Mouse (Mus musculus) gastrocnemius, postnatal 10 days (tissue): ENCODE data around the gene Gm14085. TPM values are rescaled to one million over a fixed set of nuclear protein-coding genes. Genes with fewer than 3 reads are reported as not detected.
A peak's percentile ranks its signal among the peaks of the same experiment; 100 is the strongest.
"Not testable (repeated sequence)": the region's sequence is repeated elsewhere in the genome, so short reads cannot be mapped to it uniquely, and the experiment has no call there.

Source experiments
- DNase-seq: peaks from one replicate; pipeline ENCODE4 v3.0.0; 2021; ENCODE audit warnings: mixed read lengths
- long read RNA-seq, 2 experiments: library from polyadenylated mRNA; stranded (forward); transcript quantifications; one replicate each; pipeline ENCODE4 v2.0.0; 2021
- total RNA-seq, 2 experiments: library from RNA; stranded (reverse); gene quantifications; 2 replicates each; pipeline ENCODE4 v1.2.3; 2021

Gm14085 gene
- under 1 TPM; 0.19 to 0.36 TPM for total RNA-seq
- long read RNA-seq, experiment 1 = 0 reads
- long read RNA-seq, experiment 2 = 0 reads

DNA sequence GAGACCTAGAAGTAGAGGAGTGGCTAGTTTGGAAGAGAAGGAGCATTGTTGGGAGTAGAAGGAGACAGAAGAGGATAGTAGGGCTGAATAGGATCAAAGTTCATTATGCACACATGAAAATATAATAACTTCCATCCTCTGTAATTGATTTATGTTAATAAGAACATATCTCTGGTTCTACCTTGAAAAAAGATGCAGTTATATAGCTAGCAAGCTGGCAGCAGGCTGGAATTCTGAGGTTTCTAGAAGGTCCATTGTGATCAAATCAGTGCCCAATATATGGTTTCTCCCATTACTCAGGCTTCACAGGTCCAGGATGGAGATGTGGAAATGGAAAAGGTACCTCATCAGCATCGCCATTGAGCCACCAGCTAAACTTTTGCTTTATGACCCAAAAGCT is at the start of gene Gm14085:
Gene Gm14085, plus strand, starts transcription at position 301 of the 400 bp plus-strand sequence.
- no peak for DNase-seq

DNA sequence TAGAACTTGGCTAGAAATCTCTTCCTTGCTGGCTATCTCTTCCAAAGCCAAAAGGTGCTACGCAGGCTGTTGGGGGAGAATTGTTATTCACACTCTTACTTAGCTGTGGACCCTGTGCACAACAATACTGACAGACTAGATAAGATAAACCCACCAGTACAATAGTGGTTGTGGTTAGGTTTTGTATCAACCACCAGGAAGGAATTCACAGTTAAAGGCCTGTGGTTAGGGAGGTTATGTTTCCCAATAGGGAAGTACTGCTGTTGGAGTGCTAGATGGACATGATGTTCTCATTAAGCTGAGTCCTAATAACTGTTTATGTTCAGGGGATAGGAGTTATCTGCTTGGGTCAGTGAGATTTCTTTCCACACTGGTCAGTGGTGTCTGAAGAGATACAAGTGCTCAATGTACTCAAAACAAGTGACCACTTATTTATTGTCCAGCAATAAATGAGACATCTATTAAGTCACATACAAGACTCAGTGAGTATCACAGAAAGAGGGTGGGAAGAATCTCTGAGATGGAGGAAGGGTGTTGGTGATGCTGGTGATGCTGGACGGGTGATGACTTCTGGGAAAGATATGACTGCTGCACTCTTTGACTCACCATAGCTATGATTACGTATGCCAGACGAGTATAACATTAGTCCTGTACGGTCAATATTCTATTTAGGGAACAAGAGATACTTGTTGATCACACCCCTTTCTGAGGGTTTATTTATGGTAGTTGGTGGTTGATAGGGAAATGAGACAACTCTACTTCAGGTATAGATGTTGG is 45.8 kb upstream of the Gm14085 start:
- not testable (repeated sequence) for DNase-seq

DNA sequence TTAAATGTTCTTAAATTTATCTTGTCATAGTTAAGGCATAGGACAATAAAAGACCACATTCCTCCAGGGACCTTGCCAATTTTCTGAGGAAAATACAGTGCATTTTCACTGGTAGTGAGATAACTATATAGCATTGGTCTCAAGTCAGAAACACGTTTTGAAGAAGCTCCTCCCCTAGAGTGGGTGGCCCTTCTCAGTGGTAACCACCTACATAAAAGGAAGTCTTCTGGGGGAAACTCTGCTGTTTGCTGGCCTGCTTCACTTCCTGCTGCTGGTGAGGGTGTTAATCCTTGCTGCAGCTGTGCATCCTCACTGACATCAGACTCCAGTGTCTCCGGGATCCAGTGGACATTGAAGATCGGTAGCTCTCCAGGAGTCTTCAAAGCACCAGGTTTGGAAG is 44.2 kb upstream of the Gm14085 start:
- not testable (repeated sequence) for DNase-seq

DNA sequence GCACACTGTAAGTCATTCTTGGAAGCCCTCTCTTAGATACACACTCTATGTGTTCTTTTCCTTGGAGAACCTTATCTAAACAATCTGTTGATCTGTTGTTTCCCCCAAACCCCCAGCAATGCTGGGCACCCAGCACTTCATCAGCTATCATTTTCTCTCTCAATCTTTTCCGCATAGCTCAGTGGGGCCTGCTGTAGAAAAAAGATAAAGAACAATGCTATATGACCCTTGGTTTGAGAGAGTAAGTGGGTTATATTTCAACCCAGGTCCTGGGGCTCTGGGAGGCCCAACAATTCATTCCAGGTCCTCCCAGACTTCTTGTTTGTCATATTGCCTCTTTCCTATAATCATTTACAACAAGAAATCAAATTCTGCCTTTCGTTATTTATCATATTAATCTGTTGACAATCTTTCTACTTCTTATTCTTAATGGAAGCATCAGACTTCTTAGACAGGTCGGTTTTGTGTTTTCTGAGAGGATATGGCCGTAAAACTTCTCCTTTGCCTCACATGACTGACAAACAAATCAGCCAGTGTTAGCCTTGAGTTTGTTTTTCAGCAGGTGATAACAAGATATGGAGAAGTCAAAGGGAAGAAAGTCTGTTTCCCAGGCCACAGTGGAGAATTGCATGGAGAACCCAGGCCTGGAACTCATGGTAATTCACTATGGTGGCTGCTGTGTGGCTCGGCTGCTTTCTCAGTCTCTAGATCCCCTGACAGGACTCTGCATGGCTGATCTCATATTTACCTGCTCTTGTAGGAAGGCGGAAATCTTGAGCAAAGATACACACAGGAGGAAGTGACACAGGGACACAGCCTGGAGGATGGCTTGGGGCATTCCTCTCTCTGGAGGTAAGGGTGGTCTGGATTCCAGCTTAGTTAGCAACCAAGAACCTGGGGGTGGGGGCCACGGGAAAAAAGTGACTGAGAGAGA is 43.5 kb upstream of the Gm14085 start:
- no peak for DNase-seq

DNA sequence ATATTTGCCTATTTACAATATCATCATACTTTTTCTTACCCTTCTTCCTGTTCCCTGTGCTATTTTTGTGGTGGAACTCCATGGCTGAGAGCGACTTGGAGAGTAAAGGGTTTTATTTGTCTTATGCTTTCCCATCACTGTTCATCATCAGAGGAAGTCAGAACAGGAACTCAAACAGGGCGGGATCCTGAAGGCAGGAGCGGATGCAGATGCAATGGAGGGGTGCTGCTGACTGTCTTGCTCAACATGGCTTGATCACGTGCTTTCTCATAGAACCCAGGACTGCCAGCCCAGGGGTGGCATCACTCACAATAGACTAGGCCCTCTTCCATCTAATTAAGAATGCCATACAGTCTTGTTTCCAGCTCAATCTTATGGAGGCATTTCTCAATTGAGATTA is 34.4 kb upstream of the Gm14085 start:
- no peak for DNase-seq

DNA sequence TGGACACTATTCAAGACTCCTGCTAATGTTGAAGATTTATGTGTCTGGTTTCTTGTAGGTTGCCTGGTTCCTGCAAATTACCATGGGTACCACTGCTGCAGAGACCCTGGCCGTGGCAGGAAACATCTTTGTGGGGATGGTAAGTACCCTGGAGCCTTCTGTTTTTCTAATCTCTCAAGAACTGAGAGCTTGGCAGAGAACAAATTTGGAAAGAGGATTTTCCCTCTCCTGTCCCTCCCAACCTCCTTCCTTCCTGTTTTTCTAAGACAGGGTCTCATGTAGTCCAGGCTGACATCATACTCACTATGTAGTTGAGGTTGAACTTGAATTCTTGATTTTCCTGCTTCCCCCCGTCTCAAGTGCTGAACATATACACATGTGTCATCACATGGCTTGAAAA is 32.3 kb upstream of the Gm14085 start:
- DNase-seq = no peak

DNA sequence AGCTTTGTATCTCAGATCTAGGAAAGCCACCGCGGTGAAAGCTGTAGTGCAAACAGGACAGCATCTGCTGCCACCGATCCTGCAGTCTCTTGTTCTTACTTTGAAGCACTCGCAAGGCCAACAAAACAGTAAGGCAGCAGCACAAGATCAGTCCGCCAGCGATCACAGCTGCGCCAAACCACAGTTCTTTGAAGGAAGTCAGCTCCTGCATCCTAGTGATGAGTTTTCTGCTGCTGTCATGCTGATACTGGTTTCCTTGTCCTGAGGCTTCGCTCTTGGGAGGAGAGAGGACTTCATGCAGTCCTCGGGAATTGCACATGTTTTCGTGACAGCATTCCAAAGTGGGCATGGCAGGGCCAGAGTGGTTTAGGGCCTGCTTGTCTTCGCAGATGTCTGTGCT is 17.8 kb upstream of the Gm14085 start:
- peak; percentile 10 for DNase-seq

DNA sequence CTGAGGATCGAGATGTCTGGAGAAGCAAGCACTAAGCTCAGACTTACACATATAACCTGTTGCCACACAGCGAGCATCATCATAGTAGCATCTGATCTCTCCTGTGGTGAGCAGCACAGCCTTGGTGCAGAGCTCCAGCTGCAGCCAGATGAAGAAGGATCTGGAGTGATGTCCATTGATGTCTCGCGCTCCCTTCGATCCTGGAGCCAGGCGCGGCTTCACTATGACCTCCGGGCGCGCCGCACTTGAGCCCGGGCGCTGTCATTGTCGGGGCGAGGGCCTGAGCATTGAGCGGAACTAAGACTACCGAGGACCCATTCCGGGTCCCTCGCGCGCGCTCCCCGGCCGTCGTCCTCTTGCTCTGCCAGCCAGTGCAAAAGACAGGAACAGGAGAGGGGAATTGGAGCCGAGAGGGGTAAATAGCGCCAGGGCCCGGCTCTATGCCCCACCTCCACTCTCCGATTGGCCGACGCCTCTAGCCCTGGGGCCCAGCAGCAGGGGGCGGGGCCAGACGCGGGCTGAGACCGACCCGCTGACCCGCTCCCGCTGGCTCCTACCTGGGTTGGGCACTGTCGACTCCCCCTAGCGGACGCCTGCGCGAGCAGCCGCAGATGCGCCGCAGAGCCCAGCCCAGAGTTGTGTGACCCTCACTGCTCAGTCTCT is 17.3 kb upstream of the Gm14085 start:
- peak; percentile 95 for DNase-seq

DNA sequence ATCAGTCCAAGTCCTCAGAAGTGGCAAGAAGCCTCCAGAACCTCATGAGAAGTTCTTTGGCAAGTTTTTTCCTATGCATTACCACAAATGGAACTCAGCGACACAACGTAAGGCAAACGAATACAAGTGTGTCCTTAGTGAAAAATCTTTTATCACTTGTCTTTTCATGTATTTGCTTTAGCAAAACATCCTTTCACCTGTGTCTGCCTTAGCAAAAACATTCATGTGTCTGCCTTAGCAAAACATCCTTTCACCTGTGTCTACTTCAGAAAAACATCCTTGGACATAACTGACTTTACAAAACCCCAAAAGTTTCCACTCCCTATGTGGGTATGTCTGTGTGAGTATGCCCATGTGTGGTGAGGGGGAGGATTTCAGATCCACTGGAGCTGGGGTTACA is 15.5 kb upstream of the Gm14085 start:
- no peak for DNase-seq

DNA sequence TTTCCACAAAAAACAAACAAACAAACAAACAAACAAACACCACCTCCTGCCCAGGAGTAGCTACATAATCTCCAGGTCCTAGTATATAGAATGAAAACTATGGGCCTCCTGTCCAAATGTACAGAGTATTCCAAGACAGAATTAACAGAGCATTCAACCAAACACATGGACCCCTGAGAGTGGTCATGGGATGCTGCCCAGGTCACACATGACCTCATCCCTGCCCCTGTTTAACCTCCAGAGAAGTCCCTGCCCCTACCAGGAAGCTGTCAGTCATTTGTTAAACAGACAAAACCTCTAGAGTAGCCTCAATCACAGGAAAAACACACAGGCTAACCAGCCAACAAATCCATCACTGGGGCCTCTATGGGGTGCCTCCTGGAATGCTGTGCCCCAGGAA is 8.2 kb upstream of the Gm14085 start:
- DNase-seq = no peak

DNA sequence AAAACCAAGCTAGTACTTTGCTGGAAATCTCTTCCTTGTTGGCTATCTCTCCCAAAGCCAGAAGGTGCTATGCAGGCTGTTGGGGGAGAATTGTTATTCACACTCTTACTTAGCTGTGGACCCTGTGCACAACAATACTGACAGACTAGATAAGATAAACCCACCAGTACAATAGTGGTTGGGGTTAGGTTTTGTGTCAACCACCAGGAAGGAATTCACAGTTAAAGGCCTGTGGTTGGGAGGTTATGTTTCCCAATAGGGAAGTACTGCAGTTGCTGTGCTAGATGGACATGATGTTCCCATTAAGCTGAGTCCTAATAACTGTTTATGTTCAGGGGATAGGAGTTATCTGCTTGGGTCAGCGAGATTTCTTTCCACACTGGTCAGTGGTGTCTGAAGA is 954 bp upstream of the Gm14085 start:
- not testable (repeated sequence) for DNase-seq

DNA sequence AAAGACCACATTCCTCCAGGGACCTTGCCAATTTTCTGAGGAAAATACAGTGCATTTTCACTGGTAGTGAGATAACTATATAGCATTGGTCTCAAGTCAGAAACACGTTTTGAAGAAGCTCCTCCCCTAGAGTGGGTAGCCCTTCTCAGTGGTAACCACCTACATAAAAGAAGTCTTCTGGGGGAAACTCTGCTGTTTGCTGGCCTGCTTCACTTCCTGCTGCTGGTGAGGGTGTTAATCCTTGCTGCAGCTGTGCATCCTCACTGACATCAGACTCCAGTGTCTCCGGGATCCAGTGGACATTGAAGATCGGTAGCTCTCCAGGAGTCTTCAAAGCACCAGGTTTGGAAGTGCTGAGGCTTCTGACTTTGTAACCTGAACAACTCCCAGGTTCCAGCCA is 913 bp downstream of the Gm14085 start:
- DNase-seq = not testable (repeated sequence)

DNA sequence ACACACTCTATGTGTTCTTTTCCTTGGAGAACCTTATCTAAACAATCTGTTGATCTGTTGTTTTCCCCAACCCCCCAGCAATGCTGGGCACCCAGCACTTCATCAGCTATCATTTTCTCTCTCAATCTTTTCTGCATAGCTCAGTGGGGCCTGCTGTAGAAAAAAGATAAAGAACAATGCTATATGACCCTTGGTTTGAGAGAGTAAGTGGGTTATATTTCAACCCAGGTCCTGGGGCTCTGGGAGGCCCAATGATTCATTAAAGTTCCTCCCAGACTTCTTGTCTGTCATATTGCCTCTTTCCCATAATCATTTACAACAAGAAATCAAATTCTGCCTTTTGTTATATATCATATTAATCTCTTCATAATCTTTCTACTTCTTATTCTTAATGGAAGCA is 1.4 kb downstream of the Gm14085 start:
- DNase-seq = not testable (repeated sequence)

DNA sequence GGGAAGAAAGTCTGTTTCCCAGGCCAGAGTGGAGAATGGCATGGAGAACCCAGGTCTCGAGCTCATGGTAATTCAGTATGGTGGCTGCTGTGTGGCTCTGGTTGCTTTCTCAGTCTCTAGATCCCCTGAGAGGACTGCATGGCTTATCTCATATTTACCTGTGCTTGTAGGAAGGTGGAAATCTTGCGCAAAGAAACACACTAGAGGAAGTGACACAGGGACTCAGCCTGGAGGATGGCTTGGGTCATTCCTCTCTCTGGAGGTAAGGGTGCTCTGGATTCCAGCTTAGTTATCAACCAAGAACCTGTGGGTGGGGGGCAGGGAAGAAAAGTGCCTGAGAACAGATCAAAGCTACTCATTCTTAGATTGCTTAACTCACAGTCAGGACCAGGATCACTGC is 1.9 kb downstream of the Gm14085 start:
- no peak for DNase-seq

DNA sequence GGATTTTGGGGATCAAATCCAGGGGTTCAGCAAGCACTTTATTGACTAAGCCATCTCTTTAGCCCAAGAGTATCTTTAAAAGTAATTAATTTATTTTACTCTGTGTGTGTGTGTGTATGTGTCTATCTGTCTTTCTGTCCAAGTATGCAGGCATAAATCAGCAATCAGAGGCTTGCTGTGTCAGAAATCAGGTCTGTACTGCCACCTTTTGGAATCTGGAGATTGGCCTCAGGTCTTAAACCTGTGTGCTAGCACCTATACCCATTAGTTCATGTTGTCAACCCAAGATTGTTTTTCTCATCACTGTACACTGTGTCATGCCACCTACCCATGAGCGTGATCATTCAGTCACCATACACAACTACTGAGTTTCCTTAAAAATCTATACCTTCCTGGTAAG is 45.0 kb downstream of the Gm14085 start:
- not testable (repeated sequence) for DNase-seq

DNA sequence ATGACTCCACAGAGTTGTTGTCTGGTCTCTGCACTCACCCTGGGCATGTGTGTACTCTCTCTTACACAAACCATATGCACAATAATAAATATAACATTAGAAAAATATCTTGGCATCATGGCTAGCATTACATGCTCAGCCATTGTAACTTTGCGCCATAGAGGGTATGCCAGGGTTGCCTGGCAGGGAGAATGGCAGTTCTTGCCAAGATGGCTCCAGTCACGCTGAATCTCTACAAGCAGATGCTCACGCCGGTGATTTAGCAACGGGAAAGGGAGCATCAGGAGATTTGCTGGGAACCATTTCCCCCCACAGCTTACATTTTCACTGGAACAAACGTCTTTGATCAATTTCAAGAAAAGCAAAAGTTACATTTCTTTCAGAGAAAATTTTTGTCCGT is 46.5 kb downstream of the Gm14085 start:
- no peak for DNase-seq

DNA sequence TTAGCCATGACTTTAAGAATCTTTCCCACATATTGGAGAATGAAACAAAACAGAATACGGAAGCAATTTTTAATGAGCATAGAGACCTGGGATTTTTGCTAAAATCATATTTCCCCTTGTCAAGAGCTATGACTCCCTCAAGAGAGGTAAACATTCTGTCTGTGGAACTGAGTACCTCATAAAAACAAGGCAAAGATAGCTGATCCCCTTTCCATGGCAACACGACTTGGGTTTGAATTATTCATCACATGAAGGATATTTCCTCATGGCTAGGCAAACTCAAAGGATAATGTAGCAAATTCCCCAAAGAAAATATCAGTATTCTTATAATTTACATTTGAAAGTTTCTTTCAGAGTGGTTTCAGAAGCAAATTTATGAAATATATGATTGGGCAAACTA is 47.0 kb downstream of the Gm14085 start:
- no peak for DNase-seq

DNA sequence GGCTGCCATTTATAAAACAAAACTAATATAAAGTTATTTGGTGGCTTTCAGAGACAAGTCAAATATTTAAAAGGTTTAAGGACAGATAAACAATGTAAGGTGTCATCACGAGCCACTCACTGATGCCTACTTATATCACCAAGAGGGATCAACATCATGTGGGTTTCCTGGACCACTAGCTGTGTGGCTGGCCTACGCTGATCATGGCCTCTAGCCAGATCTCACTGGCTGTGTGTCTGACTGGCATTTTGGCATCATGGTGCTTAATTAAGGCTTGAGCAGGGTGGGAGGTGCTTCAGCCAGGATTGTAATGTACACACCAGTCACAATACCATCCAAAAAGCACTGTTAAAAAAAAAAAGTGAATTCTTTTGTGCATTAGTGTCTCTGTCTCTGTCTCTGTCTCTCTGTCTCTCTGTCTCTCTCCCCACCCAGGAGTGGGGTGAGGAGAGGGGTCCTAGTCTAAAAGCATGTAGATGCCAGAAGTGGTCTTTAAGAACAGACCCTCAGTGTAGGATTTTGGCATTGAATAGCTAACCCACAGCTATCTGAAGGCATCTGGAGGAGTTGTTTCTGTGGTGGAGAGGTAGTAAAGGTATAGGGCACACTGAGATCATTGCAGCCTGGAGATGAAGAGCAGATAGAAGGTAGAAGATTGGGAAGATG is 47.5 kb downstream of the Gm14085 start:
- no peak for DNase-seq

DNA sequence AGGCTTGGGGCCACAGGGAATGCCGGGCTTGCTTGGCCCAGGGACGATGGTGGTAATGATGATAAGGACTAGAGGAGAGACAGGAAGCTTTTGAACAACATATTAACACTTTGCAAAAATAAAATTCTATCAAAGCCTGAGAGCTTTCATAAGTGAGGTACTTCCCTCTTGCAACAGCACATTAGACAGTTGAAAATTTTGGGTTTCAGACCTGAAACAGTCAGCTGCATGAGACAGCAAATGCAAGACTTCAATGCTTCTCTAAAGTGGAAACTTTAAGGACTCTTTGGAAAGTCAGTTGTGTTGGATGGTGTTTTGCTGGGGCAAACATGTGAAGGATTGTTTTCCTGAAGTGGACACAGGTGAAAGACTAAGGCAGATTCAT is 48.1 kb downstream of the Gm14085 start:
- no peak for DNase-seq

DNA sequence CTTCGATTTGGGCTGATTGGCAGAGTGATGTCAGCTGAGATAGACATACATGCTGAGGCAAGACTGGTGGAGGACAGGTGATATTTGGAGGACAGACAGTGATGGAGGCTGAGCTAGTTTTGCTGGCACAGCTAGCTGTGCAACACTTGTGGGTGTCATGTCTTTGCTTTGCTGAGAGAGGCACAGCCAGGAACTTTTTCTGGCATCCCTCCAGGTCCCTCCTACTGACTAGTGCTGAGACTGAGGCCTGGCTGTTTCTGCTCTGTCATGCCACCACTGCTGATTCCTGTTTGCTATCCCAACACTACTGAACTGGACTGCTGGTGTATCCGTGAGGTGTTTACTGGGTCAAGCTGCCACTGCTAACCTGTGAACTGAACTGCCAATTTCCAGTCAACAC is 48.6 kb downstream of the Gm14085 start:
- peak; percentile 14 for DNase-seq

DNA sequence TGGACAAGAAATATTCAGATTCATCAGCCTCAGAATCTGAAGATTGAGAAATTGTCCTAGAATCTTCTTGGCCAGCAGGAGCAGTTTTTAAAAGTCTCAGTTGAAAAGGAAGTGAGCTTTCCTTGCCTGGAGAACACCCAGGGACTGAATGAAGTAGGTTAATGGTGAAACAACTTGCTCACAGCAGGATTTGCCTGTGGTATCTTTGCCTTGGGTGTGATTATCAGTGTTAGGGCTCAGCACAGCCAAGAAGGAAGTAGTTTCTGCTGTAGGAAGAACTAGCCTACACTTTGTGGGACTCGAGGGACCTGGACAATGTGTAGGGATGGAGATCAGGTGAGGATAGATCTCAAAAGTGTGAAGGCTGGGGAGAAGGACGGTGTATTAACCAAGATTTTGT is 49.9 kb downstream of the Gm14085 start:
- no peak for DNase-seq

DNA sequence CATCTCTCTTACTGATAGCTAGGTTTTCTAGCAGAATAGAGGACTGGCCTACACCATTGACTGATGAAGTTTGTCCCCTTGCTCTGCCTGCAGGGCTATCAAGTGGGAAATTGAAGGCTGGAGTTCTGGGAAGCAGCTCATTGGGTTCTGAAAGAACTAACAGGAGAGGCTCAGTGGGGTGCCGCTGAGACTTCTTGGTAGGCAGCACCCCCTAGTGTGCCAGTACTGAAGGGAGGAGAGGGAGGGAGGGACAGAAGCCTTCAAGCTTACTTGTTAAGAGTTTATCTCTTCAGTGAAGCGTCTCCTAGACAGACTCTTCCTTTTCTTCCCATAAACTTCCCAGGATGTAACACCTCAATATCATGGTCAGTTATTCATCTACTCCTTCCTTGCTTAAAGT is 73.6 kb downstream of the Gm14085 start:
- peak; percentile 15 for DNase-seq
